In genomic region chr5:35244204-35244603, GRCm38 (mm10) we compare ENCODE assay signal across 10 mouse cellular contexts. TPM values are rescaled to one million over a fixed set of nuclear protein-coding genes. Genes with fewer than 3 reads are reported as not detected.
DNase-seq lines count a peak whose midpoint lies in the region; ATAC-seq and TF ChIP-seq lines count a peak whose summit lies in the region.
"Had no signal": no experiment of that assay in that cellular context is flagged by ENCODE, and none has a peak within 500 bp of the region (broad histone marks: within the 10 kb centered on the region; RNA-seq: fewer than 3 reads in every experiment).

No protein-coding gene starts in this region.

- no peak for TF ChIP-seq POLR2A in brain, embryonic 14.5 days (IDR thresholded peaks at IDR 0.05; ENCODE audit: borderline replicate concordance, extremely low read depth, insufficient read depth, insufficient read length, poor library complexity, severe bottlenecking)

- H3K27ac ChIP-seq in limb, embryonic 11.5 days (replicated peaks; ENCODE audit: low read depth, low read length): no peak overlapping the region
- no peak overlapping the region for H3K27ac ChIP-seq in limb, embryonic 10.5 days
- H3K27ac ChIP-seq in lung, postnatal 0 days (ENCODE audit: low read length): no peak overlapping the region
- H3K27ac ChIP-seq: forebrain, embryonic 15.5 days; lung, embryonic 15.5 days had no signal

- no peak overlapping the region for H3K9ac ChIP-seq in limb, embryonic 11.5 days (ENCODE audit: low read length)
- H3K9ac ChIP-seq in lung, postnatal 0 days (replicated peaks; ENCODE audit: low read depth): no peak overlapping the region
- H3K9ac ChIP-seq: forebrain, embryonic 15.5 days; lung, embryonic 15.5 days had no signal

- TF ChIP-seq EP300 in lung, postnatal 0 days (IDR thresholded peaks at IDR 0.05): no peak

- H3K4me3 ChIP-seq in limb, embryonic 11.5 days (ENCODE audit: low read depth, low read length): no peak overlapping the region
- no peak overlapping the region for H3K4me3 ChIP-seq in limb, embryonic 10.5 days
- H3K4me3 ChIP-seq in lung, postnatal 0 days (ENCODE audit: low read depth, low read length): no peak overlapping the region
- H3K4me3 ChIP-seq: forebrain, embryonic 15.5 days; lung, embryonic 15.5 days had no signal

- TF ChIP-seq CTCF in brain, embryonic 14.5 days (IDR thresholded peaks at IDR 0.05; ENCODE audit: borderline replicate concordance, extremely low read depth, insufficient read depth, insufficient read length): peak; percentile 50; the same call in 1 of the 2 replicates
- TF ChIP-seq CTCF in lung, postnatal 0 days (IDR thresholded peaks at IDR 0.05): peak; percentile 48

- no peaks in the 10 kb centered on the region for H3K27me3 ChIP-seq in limb, embryonic 11.5 days (ENCODE audit: control insufficient read depth, insufficient read depth, low read length)
- no peaks in the 10 kb centered on the region; the same call in 1 of the 2 replicates for H3K27me3 ChIP-seq in limb, embryonic 10.5 days (ENCODE audit: low read depth, poor library complexity, severe bottlenecking)
- no peaks in the 10 kb centered on the region for H3K27me3 ChIP-seq in lung, postnatal 0 days (replicated peaks; ENCODE audit: insufficient read depth, low read length)
- H3K27me3 ChIP-seq: forebrain, embryonic 15.5 days; lung, embryonic 15.5 days had no signal

- peak; percentile 34 for DNase-seq in limb, embryonic 11.5 days (ENCODE audit: low spot score)
- no peak for DNase-seq in limb, embryonic 10.5 days (ENCODE audit: low spot score)
- DNase-seq in ES-CJ7 (ENCODE audit: low read depth, low spot score): peak; percentile 51
- peak; percentile 40 for DNase-seq in brain, embryonic 14.5 days (ENCODE audit: low read depth)
- peak; percentile 11 for DNase-seq in lung, postnatal 0 days (ENCODE audit: low spot score)
- DNase-seq in adipocyte (ENCODE audit: low spot score): no peak
- no peak for DNase-seq in layer of hippocampus, adult 9-10 months (ENCODE audit: low spot score)

- no peaks in the 10 kb centered on the region for H3K36me3 ChIP-seq in limb, embryonic 11.5 days (ENCODE audit: control insufficient read depth, insufficient read depth, low read length)
- H3K36me3 ChIP-seq in limb, embryonic 10.5 days: no peaks in the 10 kb centered on the region
- H3K36me3 ChIP-seq in lung, postnatal 0 days (ENCODE audit: insufficient read depth, low read length): no peaks in the 10 kb centered on the region
- H3K36me3 ChIP-seq: forebrain, embryonic 15.5 days; lung, embryonic 15.5 days had no signal

- no peak overlapping the region for H3K4me2 ChIP-seq in limb, embryonic 11.5 days (ENCODE audit: low read depth, severe bottlenecking)
- H3K4me2 ChIP-seq in lung, postnatal 0 days (replicated peaks; ENCODE audit: low read depth, low read length): no peak overlapping the region
- H3K4me2 ChIP-seq: forebrain, embryonic 15.5 days; lung, embryonic 15.5 days had no signal

- no peaks in the 10 kb centered on the region for H3K9me3 ChIP-seq in limb, embryonic 11.5 days (ENCODE audit: control insufficient read depth, low read length)
- no peaks in the 10 kb centered on the region for H3K9me3 ChIP-seq in limb, embryonic 10.5 days (replicated peaks)
- H3K9me3 ChIP-seq in lung, postnatal 0 days (ENCODE audit: low read length): 0 out of 2 replicates have a peak, but pooled peaks cover 2% of the 10 kb centered on the region
- H3K9me3 ChIP-seq: forebrain, embryonic 15.5 days; lung, embryonic 15.5 days had no signal

- H3K4me1 ChIP-seq in limb, embryonic 11.5 days (ENCODE audit: control insufficient read depth, insufficient read depth, low read length): no peaks in the 10 kb centered on the region
- peaks cover 5% of the 10 kb centered on the region; the same call in 1 of the 2 replicates for H3K4me1 ChIP-seq in limb, embryonic 10.5 days
- H3K4me1 ChIP-seq in lung, postnatal 0 days (ENCODE audit: insufficient read depth, low read depth, low read length): no peaks in the 10 kb centered on the region

- 0% methylated on average over 1 of the region's 1 CpGs for WGBS in limb, embryonic 11.5 days
- 3% methylated on average over 1 of the region's 1 CpGs for WGBS in limb, embryonic 10.5 days
- WGBS in lung, postnatal 0 days: 0% methylated on average over 1 of the region's 1 CpGs

- no peak for ATAC-seq in limb, embryonic 11.5 days (ENCODE audit: insufficient number of reproducible peaks, low FRiP score, low TSS enrichment, low read depth)
- no peak for ATAC-seq in lung, postnatal 0 days
- ATAC-seq: forebrain, embryonic 15.5 days; inflammation-experienced regulatory T-cells, adult 6 months had no signal

RNA-seq across cellular contexts. Expression of gene Adra2c, which starts 33.9 kb away (rescaled TPM):
- not detected in 2 replicates for polyA plus RNA-seq in limb, embryonic 11.5 days (2014; fragmentation: Nextera tagmentation; extraction: Ambion mirVana)
- polyA plus RNA-seq in limb, embryonic 10.5 days (2016; fragmentation: Nextera tagmentation; extraction: Ambion mirVana): not detected in 2 replicates
- polyA plus RNA-seq in brain, embryonic 14.5 days (2012; rRNA removed): 2.0 and 3.0 TPM in 2 replicates
- not detected in 2 replicates for polyA plus RNA-seq in lung, postnatal 0 days (2015; fragmentation: Nextera tagmentation; extraction: Ambion mirVana)
- polyA plus RNA-seq: inflammation-experienced regulatory T-cells, adult 6 months; lung, embryonic 15.5 days had no signal

Comparison
In these comparisons a context has a peak if more than half of its experiments do, and no peak if none do; other contexts are left out.
1. DNase-seq: peak in limb, embryonic 11.5 days (single experiment), ES-CJ7 (single experiment), brain, embryonic 14.5 days (single experiment) and lung, postnatal 0 days (single experiment); none in limb, embryonic 10.5 days (single experiment), adipocyte (single experiment) and layer of hippocampus, adult 9-10 months (single experiment).